Mouse (Mus musculus) 416B (cell line): Measurements from ENCODE around the gene Tmc8.
A peak's percentile ranks its signal among the peaks of the same experiment; 100 is the strongest.
"Not testable (repeated sequence)": the region's sequence is repeated elsewhere in the genome, so short reads cannot be mapped to it uniquely, and the experiment has no call there.

Experiments
- DNase-seq: peaks from one replicate; pipeline ENCODE4 v3.0.0; 2011; ENCODE audit warnings: low read depth

Tmc8 gene

GRCm38 (mm10) chr11:117825333-117826101 is 43.6 kb downstream of the Tmc8 start, which contains the start of the genes Afmid and Tk1:
TSS of gene Afmid (plus strand) at chr11:117825924.
TSS of gene Tk1 (minus strand) at chr11:117826092.
- peak; percentile 91 for DNase-seq

GRCm38 (mm10) chr11:117826164-117826563 is 44.3 kb downstream of the Tmc8 start:
- no peak for DNase-seq

- no peak for DNase-seq
Observed at GRCm38 (mm10) chr11:117826916-117827315, 45.0 kb downstream of the Tmc8 start.

- DNase-seq = no peak
Observed at GRCm38 (mm10) chr11:117827386-117827785, 45.5 kb downstream of the Tmc8 start.

- peak; percentile 32 for DNase-seq
Observed at GRCm38 (mm10) chr11:117828149-117828887, 46.4 kb downstream of the Tmc8 start.

- DNase-seq = peak; percentile 70
Observed at GRCm38 (mm10) chr11:117828888-117829604, 47.2 kb downstream of the Tmc8 start.

GRCm38 (mm10) chr11:117829671-117830215 is 47.9 kb downstream of the Tmc8 start:
- peak; percentile 38 for DNase-seq

- DNase-seq = peak; percentile 86
Observed at GRCm38 (mm10) chr11:117830401-117830800, 48.5 kb downstream of the Tmc8 start.

GRCm38 (mm10) chr11:117832086-117832969 is 50.5 kb downstream of the Tmc8 start:
- peak; percentile 94 for DNase-seq

GRCm38 (mm10) chr11:117833509-117833908 is 51.6 kb downstream of the Tmc8 start:
- DNase-seq = not testable (repeated sequence)

- DNase-seq = no peak
Observed at GRCm38 (mm10) chr11:117834086-117834485, 52.2 kb downstream of the Tmc8 start.

- DNase-seq = no peak
Observed at GRCm38 (mm10) chr11:117836306-117836705, 54.4 kb downstream of the Tmc8 start.

- DNase-seq = no peak
Observed at GRCm38 (mm10) chr11:117838572-117838971, 56.7 kb downstream of the Tmc8 start.

GRCm38 (mm10) chr11:117839021-117839420 is 57.1 kb downstream of the Tmc8 start:
- no peak for DNase-seq

- no peak for DNase-seq
Observed at GRCm38 (mm10) chr11:117840910-117841309, 59.0 kb downstream of the Tmc8 start.
